Mouse (Mus musculus) T-helper 1 cell (primary cell): Measurements from ENCODE around the gene Dennd2c.

ENCODE experiments used
- in situ Hi-C: fragments of 300-600 bp; cut with MboI, MseI; formaldehyde crosslinking; loops from one replicate; pipeline ENCODE4 v1.15.1; 2025; ENCODE audit warnings: high pct_unique_total_duplicates

The Dennd2c gene

DNA sequence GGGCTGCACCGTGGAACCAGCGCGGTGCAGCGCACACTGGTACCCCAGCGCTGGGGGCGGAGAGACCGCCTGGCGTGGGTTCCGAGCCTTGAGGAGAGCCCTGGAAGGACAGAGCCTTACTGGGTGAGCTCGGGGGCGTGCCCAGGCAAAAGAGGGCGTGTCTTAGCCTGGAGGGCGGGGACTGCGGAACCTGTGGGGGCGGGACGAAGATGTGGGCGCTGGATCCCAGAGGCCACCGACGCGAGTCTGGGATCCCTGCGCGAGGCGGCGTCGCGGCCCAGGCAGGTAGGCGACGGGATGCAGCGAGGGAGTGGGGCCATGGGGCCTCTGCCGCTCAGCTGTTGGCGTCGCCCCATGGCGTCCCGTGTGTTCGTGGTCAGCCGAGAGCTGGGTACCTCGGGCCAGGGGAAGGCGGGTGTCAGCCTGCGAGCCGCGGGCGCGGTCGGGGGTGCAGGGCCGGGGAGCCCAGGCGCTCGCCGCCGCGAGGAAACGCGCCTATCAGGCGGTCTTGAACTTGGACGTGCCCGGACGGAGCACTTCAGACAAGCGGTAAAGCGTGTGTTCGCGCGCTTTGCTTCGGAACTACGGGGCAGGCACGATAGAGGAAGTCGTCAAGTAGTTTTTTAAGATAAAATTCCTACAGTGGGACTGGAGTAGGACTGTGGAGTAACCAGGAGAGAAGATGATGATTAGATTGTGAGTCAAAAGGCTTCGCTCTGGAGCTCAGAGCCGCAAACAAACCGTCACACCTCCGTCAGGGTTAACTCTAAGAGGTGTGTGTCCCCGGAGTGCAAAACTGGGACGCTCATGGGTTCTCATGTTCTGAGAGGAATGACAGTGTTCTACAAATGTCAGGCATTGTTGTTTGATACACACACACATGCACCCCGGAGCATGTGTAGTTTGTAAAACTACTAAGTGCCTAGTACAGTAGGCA is at the start of gene Dennd2c:
Gene Dennd2c (plus strand): TSS at position 151 of the 937 bp plus-strand sequence.
- in situ Hi-C loops: no loop called here

DNA sequence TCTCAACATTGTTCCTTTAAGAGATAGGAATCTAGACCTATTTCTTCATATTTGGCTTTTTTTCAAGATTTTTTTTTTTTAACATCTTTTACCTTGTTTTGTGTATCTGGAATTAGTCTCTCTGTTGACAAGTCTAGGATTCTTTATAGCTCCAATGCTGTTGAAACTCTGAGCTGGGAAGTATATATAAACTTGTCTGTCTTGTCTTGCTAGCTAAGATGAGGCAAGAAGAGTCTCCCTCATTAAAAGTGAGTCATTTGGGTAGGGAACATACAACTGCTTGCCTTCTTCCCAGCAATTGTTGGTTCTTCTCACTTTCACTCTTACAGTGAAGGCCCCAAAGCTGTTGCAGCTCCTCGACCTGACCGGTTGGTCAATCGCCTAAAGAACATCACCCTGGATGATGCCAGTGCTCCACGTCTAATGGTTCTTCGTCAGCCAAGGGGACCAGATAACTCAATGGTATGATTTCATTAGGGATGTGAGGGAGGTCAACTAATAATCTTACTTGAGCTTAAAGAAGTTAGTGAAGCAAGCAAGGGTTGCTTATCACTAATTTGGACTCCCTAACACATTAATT is 46.3 kb upstream of the Dennd2c start:
- in situ Hi-C loops: no loop called here

DNA sequence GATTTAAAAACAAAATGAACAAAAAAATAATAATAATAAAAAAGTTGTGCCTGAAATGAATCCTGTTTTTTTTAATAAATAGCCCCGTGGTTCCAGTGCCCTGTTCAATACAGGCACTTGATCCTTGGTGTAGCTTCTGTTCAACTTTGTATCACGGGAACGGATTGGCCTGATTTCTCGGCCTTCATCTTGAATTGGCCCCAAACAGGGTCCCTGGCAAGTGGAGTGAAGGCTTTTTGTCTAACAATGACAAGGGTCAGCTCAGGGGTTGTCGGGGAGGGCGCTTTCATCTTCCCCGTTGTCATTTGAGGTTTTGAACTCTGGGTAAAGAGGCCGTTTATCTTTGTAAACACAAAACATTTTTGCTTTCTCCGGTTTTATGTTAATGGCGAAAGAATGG is 44.7 kb upstream of the Dennd2c start:
- in situ Hi-C loops: no loop called here

DNA sequence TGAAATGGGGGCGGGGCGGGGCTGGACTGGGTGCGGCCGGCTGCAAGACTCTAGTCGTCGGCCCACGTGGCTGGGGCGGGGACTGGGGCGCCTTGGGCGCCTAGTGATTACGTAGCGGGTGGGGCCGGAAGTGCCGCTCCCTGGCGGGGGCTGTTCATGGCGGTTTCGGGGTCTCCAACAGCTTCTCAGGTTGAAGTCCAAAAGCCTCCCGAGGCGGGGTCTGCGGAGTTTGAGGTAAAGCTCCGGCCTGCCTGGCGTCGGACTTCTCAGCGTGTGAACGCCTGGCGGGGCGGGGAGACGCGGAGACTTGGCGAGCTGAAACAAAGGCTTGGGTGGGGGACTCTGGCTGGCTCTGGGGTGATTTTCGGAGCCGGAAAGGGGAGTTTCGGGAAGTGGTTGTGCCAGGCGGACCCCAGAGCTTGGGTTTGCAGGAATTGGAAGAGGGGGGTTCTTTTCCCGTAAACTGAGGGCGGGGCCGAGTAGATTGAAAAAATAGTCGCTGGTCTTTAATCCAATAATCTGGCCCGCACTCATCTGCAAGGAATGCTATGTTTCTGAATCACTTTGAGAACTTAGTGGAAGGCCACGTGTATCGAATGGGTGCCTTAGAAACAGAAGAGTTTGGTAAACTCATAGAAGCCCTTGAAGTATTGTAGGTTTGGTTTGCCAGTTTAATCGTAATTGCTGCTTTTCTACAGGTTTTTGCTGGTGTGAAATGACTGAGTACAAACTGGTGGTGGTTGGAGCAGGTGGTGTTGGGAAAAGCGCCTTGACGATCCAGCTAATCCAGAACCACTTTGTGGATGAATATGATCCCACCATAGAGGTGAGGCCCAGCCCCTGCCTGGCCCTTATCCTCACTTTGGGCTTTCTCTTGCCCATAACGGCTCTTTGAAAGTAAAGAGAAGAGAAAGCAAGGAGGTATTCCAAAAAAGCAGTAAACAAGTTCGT is 43.9 kb upstream of the Dennd2c start, which contains the start of gene Nras:
Gene Nras (plus strand): TSS at position 79 of the 951 bp plus-strand sequence.
- in situ Hi-C loops: no loop called here

DNA sequence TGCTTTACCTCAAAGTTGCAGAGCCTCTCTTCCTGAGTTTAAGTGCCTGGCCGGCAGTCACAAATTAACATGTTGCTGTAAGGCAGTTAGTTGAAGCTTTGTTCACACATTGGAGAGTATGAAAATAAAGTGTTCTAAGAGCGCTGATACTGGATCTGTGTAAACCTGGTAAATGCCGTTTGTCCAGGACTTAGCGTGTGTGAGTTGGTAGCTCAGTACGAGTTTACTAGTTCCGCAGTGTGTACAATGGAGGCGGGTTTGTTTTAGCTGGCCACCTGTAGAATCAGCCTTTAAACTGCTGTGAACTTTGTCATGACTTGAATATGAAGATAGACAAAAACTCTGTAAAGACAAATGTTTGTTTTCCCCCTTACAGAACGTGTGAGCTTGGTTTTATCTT is 35.5 kb upstream of the Dennd2c start:
- in situ Hi-C loops: no loop called here

DNA sequence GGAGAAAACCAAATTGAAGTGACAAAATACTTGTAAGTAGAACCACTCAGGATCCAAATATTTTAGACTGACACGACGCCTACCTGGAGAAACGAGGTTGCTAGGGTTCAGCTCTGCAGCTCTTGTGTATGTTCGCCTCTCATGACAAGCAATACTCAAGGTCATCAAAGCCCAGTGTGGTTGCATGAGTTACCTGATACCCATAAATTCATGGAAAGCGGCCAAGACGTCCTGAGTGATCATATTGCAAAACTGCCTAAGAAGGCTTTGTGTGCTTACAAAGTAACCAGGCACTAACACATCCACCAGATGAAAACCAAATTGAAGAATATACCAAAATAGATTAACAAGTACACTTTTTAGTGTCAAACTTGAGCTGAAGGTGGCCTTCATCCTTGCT is 33.4 kb upstream of the Dennd2c start:
- in situ Hi-C loops: no loop called here

DNA sequence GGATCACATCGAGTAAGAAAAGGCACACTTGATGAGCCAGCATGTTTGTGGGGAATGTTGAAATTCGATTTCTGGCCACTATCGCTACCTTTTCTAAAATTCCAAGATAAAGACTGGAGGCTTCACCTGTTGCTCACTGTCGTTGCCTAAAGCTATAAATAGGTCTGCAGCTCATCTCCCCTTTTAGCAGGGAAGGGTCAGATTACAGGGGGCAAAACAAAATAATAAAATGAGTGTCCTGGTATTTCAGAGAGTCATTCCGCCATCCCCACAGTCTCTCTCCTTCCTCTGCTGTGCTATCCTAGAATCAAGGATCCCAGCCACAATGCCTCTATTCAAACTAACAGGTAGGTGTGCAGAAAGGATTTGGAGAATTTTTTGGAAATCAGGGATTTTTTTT is 28.6 kb upstream of the Dennd2c start, which contains the start of gene Ampd1:
Gene Ampd1 (plus strand): TSS at position 244 of the 400 bp plus-strand sequence.
- in situ Hi-C loops: loop anchor here (10.0 kb wide), 1 partner anchor 1141 kb away; no protein-coding TSS in a partner anchor

DNA sequence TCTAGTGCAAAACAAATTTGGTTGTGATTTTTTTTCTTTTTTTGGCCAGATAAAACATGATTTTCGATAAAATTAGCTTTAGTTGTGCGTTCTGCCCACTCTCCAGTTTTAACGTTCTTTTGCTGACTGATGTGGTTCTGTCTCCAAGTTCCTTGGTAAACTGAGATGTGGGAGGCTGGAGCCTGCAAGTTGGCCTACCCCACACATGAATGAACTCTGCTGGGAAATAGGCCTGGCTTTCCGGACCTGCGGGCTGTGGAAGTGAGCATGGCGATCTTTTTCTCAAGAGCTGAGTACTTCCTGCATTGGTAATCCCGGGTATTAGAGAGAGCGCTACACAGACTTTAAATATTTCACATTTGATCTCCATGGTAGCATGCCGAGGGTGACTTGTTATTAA is 26.5 kb upstream of the Dennd2c start:
- in situ Hi-C loops: loop anchor here (10.0 kb wide), 1 partner anchor 1139 kb away; no protein-coding TSS in a partner anchor

DNA sequence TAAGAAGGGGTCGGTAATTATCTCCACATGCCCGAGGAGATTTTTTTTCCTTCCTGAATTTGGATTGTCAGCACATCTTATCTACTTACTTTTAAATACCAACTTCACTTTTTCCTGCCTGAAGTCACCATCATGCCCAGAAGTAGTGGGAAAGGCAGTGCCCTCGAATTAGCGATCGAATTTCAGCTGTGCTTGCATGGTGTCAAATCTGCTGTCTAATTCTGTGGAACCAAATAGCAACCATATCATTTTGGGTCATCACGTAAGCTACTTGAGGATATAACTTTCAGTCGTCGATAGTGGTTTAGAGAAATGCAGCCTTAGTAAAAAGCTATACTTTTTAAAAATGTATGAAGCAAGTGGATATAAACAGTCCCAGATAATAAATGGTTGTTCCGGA is 25.9 kb upstream of the Dennd2c start:
- in situ Hi-C loops: loop anchor here (10.0 kb wide), 1 partner anchor 1138 kb away; no protein-coding TSS in a partner anchor

DNA sequence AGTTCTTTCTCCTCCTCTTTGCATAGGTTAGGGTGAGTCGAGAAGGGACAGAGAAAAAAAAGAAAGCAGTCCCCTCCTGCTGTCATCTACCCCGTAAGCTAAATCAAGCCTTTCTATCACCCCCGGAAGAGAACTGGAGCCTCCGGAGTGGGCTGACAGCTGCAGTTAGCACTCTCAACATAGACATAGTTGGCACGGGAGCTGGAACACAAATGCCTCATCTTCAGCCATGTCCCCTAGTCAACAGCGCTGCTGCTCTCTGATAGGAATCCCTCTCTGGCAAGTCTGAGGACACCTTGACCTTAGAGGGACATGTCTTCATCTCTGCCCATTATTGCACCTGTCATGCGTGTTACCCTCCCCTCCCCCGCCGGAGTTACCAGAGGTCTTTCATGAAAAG is 23.1 kb upstream of the Dennd2c start:
- in situ Hi-C loops: loop anchor here (10.0 kb wide), 1 partner anchor 1136 kb away; no protein-coding TSS in a partner anchor

DNA sequence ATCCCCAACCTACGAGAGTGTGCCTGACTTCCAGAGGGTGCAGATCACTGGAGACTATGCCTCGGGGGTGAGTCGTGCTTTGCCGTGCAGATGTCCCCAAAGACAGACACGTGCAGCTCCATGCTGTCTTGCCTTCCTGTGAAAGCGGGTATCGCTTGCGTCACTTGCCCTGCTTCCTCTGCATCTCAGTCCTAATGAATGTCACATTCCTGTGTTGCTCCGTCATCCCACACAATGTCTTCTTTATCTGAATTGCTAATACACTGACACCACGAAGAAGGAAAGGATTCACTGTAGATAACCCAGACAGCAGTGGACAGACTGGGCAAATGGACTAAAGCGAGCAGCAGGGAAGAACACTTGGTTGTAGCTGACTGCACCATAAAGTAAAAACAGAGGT is 21.4 kb upstream of the Dennd2c start:
- in situ Hi-C loops: no loop called here

DNA sequence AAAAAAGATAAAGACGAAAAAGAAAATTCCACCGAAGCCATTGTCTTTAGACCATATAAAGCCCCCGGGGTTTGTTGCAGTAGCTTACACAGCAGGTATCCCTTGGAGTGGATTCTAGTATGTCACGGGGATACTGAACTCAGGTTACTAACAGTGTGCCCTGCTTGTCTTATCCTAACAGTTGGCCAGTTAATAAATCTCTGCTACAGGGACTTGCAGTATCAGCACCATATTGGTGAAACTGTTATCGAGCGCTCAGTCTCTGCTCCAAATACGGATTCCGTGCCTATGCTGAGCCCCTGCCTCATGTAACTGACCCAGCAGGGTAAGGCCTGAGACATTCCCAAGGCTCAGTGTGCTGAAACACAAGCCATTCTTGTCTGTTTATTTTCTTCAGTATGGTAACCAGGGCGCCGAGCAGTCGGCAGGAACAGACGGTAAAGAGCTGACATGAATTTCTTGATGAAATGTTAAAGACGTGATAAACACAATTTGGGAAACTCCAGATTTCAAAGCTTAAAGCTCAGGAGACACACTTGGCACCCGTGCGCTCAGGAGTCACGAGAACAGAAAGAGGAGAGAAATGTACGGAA is 20.4 kb upstream of the Dennd2c start:
- in situ Hi-C loops: no loop called here

DNA sequence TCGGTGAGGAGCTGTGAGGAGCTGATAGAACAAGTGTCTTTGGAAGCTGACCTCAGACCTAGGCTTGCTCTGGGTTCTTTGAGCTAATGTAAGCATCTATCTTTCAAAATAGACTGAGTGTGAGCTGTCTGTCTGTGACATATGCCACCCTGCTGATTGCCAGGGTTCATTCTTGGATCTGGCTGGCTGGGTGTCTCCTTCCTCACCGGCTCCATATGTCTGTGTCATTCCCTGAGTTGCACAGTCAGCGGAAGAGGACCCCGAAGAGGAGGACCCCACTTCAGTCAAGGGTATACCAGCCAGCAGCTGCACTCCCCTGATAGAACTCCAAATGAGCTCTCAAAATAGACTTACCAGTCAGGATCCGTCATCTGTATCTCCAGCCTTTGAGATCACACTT is 19.6 kb upstream of the Dennd2c start:
- in situ Hi-C loops: no loop called here

DNA sequence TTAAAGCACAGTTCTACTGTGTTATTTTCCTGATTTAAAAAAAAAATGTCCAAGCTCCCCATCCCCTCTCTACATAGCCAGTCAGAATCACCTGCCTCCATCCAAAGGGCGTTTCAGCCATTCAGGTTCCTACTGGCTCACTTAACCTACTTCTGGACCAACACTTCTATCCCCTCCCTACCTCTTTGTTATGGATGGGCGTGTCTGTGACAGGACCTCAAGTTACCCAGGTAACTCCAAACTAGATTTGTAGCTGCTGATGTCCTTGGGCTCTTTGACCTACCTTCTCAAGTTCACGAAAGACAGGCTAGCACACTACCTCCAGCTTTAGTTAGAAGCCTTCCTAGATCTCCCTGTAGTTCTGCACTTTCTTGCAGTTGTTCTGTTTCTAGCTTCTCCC is 16.4 kb upstream of the Dennd2c start:
- in situ Hi-C loops: no loop called here

DNA sequence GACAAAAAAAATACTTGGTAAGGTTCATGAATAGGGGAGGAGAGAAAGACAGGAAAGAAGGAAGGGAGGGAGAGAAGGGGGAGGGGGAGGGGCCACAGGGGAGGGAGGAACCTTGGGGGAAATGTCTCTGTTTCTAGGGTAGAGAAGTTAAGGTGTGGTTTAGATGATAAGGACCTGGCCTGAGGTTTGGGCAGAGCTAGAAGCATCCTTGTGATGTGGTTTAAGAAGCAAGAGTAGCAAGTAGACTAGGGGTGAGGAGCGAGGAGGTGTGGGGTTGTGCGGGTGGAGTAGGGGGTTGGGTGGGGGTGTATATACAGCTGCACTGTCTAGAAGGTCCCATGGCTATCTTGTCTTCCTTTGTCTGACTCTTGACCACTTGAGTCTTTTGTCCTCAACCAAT is 10.7 kb upstream of the Dennd2c start:
- in situ Hi-C loops: loop anchor here (5.0 kb wide), 1 partner anchor 76 kb away; no protein-coding TSS in a partner anchor

DNA sequence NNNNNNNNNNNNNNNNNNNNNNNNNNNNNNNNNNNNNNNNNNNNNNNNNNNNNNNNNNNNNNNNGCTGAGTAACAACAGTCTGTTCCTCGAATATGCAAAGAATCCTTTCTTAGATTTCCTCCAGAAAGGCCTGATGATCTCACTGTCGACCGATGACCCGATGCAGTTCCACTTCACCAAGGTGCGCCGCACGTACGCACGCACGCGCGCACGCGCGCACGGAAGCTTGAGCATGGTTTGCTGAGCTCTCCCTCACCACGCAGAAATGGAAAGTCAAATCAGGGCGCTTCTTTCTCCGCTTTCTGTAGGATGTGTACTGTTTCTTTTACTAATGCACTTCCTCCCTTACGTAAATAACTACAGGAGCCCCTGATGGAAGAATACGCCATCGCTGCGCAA is 3.7 kb upstream of the Dennd2c start:
- in situ Hi-C loops: no loop called here

DNA sequence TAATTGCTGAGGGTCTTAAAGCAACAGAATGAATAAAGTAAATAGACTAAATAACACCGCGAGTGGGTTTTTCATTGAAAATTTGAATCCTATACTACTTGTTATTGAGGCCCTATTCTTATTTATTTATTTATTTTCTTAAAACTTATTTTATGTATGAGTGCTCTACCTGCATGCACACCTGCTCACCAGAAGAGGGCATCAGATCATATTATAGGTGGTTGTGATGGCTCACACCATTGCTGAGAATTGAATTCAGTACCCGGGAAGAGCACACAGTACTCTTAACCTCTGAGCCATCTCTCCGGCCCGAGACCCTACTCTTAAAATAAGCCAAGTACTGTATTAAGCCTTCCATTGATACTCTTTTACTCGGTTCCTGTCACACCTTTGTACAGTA is 2.7 kb upstream of the Dennd2c start:
- in situ Hi-C loops: no loop called here

DNA sequence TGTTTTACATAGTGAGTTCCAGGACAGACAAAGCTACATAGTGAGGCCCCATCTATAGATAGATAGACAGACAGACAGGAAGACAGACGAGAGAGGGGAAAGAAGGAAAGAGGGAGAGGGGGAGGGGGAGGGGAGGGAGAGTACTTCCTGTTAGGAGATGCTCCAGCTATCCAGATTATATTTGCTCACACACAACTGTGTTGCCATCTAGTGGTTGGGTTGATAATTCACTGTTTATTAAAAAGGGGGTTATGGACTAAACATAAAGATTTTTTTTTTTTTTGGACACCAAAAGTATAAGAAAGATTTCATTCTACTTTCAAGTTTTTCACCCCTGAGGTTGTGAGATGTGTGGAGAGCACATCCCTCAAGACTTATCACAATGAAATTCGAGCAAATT is 1.7 kb upstream of the Dennd2c start:
- in situ Hi-C loops: no loop called here

DNA sequence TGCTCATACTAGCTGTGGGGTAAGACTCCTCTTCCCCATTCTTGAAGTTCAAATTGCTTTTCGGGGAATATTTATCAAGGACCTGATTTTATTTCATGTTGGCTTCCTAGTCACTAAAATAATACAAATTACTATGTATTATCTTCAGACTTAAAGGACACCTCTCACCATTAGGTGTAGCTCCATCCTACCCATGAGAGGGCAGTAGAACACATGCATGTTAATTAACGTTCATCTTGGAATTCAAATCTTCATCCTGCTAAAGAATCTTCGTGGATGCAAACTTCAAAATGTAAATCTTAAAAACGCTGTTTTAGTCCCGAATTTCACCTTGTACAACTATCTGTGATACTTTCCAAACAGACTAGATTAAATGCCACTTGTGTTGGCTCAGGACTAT is 1.2 kb upstream of the Dennd2c start:
- in situ Hi-C loops: no loop called here

DNA sequence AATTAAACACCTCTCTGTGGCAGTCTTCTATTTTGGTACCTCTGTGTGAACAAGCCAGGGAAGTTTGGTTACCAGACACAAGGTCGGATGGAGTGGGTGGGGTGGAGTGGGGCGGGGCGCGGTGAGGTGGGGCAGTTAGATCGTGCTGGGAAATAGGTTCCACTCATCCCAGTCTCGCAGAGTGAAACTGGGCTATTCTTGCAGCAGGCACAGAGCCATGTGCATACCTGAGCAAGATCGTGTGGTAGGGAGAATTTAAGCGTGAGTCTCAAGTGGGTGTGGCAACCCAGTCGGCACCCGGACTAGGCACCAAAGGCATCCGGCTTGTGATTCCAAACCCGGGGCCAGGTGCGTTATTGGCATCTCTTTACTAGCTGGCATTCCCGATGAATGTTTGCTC is 495 bp upstream of the Dennd2c start:
- in situ Hi-C loops: no loop called here

DNA sequence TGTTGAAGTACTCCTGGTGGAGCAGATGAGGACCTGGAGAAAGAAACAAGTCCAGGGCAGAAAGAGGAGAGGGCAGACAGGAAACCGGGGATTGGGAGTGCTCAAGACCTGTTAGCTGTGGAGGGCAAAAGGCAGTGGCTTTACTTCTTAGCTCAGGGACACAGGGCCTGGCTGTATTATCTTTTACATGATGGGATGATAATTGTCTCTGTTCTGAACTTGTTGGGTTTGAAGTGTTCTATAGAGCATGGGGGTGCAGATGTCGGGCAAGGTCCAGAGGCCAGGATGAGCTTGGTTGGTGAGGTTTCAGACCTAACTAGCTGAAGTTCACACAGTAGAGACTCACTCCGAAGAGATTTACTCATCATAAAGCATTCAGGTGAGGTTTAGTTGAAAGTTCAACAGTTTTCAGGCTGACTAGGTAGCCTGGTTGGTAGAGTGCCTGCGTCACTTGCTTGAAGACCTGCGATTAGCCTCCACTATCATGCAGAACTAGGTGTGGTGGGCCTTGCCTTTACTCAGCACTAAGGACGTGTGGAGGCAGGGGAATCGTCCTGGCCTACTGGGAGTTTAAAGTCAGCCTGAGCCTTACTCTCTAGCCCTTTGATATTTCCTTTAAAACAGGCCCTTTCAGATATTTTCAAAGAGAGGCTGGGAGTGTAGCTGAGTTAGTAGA is 5.3 kb downstream of the Dennd2c start:
- in situ Hi-C loops: no loop called here
